ENCODE assay signal across 25 mouse cellular contexts in genomic region chr12:84390336-84390735, GRCm38 (mm10). TPM values are rescaled to one million over a fixed set of nuclear protein-coding genes. Genes with fewer than 3 reads are reported as not detected.
A peak's percentile ranks its signal among the peaks of the same experiment; 100 is the strongest.
DNase-seq lines count a peak whose midpoint lies in the region; ATAC-seq lines count a peak whose summit lies in the region.
"Had no signal": no experiment of that assay in that cellular context is flagged by ENCODE, and none has a peak within 500 bp of the region (broad histone marks: within the 10 kb centered on the region; RNA-seq: fewer than 3 reads in every experiment).

No protein-coding gene starts in this region.

- no peak overlapping the region for H3K9ac ChIP-seq in heart, embryonic 14.5 days (ENCODE audit: low read length)
- H3K9ac ChIP-seq: forebrain, embryonic 13.5 days; forebrain, postnatal 0 days; hindbrain, embryonic 12.5 days had no signal

- intact Hi-C loops in heart, postnatal 10 days (cut with DNase I): no loop called here

- no peak overlapping the region for H3K4me2 ChIP-seq in heart, embryonic 14.5 days (ENCODE audit: low read length)
- H3K4me2 ChIP-seq: forebrain, embryonic 13.5 days; hindbrain, embryonic 12.5 days had no signal

- H3K9me3 ChIP-seq in heart, embryonic 14.5 days (ENCODE audit: control insufficient read depth, low read length): no peaks in the 10 kb centered on the region
- H3K9me3 ChIP-seq: embryonic facial prominence, embryonic 10.5 days; forebrain, embryonic 13.5 days; G1E; hindbrain, embryonic 12.5 days had no signal

- H3K27me3 ChIP-seq in heart, embryonic 14.5 days (ENCODE audit: control insufficient read depth, insufficient read depth, low read length): no peaks in the 10 kb centered on the region
- H3K27me3 ChIP-seq: forebrain, embryonic 13.5 days; hindbrain, embryonic 12.5 days had no signal

- peak; percentile 64; the same call in 1 of the 2 replicates for ATAC-seq in heart, embryonic 14.5 days (ENCODE audit: insufficient number of reproducible peaks, insufficient read depth, low FRiP score, low read depth)
- ATAC-seq: CD4-positive, CD25-positive, alpha-beta regulatory T cell, adult 4 months; forebrain, embryonic 13.5 days; forebrain, postnatal 0 days; hindbrain, embryonic 16.5 days; inflammation-experienced regulatory T-cells, adult 6 months; intestine, postnatal 0 days had no signal

- H3K36me3 ChIP-seq in heart, embryonic 14.5 days (ENCODE audit: control insufficient read depth, insufficient read depth, low read length): peaks cover 14% of the 10 kb centered on the region; the same call in 1 of the 2 replicates
- H3K36me3 ChIP-seq: embryonic facial prominence, embryonic 10.5 days; hindbrain, embryonic 12.5 days had no signal

- 12% methylated on average over 6 of the region's 6 CpGs for WGBS in heart, embryonic 14.5 days

- H3K4me1 ChIP-seq in brown adipose tissue, adult 24 weeks (ENCODE audit: control insufficient read depth, insufficient read depth, insufficient read length, low read length): no peaks in the 10 kb centered on the region
- H3K4me1 ChIP-seq in heart, embryonic 14.5 days (ENCODE audit: control insufficient read depth in 2 of 2, insufficient read depth in 2 of 2, low read length in 2 of 2): peaks cover 9 to 13% of the 10 kb centered on the region in 2 experiments
- H3K4me1 ChIP-seq: embryonic facial prominence, embryonic 10.5 days; forebrain, embryonic 13.5 days; hindbrain, embryonic 12.5 days had no signal

- DNase-seq in heart, adult 11 months: peak; percentile 88
- no peak for DNase-seq in heart, adult 8-10 months (ENCODE audit: low spot score)
- DNase-seq in heart, postnatal 10 days: peak; percentile 55 to 66
- no peak for DNase-seq in kidney, adult 9 months
- DNase-seq in urinary bladder, postnatal 25 days (ENCODE audit: low spot score): no peak
- DNase-seq in gastrocnemius, adult 8-10 months (ENCODE audit: low spot score in 2 of 2): no peak
- DNase-seq: adrenal gland, adult 8-10 months; adrenal gland, postnatal 36 days; B cell, adult 2 months; cerebellum, adult 11 months; cerebellum, adult 8-10 months; forebrain, postnatal 0 days; gastrocnemius, adult 2 months; gastrocnemius, postnatal 36 days; kidney, adult 8-10 months had no signal

- H3K27ac ChIP-seq in brown adipose tissue, adult 24 weeks (replicated peaks; ENCODE audit: low read depth, low read length): peak overlapping the region; percentile 61
- peak overlapping the region; percentile 30 to 48; a peak in 2 of 4 replicates for H3K27ac ChIP-seq in heart, embryonic 14.5 days (replicated peaks in 1 of 2; ENCODE audit: control insufficient read depth in 1 of 2, insufficient read depth in 1 of 2, low read depth in 2 of 2, low read length in 2 of 2)
- H3K27ac ChIP-seq: embryonic facial prominence, embryonic 10.5 days; forebrain, embryonic 13.5 days; gastrocnemius, adult 2 months; hindbrain, embryonic 12.5 days had no signal

- no peak overlapping the region for H3K4me3 ChIP-seq in brown adipose tissue, adult 24 weeks (ENCODE audit: insufficient read depth, low read depth, low read length)
- no peak overlapping the region for H3K4me3 ChIP-seq in heart, embryonic 14.5 days (ENCODE audit: control insufficient read depth in 1 of 2, insufficient read depth in 1 of 2, low read depth in 1 of 2, low read length in 2 of 2)
- H3K4me3 ChIP-seq: embryonic facial prominence, embryonic 10.5 days; forebrain, embryonic 13.5 days; gastrocnemius, adult 2 months; hindbrain, embryonic 12.5 days had no signal

RNA-seq across cellular contexts. Expression of gene Entpd5, which starts 18.5 kb away (rescaled TPM):
- 100 to 1,000 TPM in 1 of 4 experiments, 10 to 100 TPM in 3; 69.5 to 108 (median 85.9) TPM for total RNA-seq in heart, adult 8-10 months (2022)
- 78.5 and 97.3 TPM in 2 replicates for polyA plus RNA-seq in brown adipose tissue, adult 24 weeks (2012; ENCODE audit: insufficient read depth, insufficient read length, missing spikeins)
- polyA plus RNA-seq in heart, embryonic 14.5 days (2014; fragmentation: Nextera tagmentation; extraction: Ambion mirVana): 33.2 and 37.9 TPM in 2 replicates
- total RNA-seq in heart, postnatal 10 days (2021): 10 to 100 TPM; 50.0 to 58.4 TPM
- 10 to 100 TPM; 13.0 to 18.2 (median 13.9) TPM for total RNA-seq in gastrocnemius, adult 8-10 months (2022)

RNA-seq across cellular contexts. Expression of gene Bbof1, which starts 18.5 kb away (rescaled TPM):
- 1 to 10 TPM in 3 of 4 experiments, under 1 TPM in 1; 0.92 to 2.3 (median 1.4) TPM for total RNA-seq in heart, adult 8-10 months (2022)
- 11.5 and 16.1 TPM in 2 replicates for polyA plus RNA-seq in brown adipose tissue, adult 24 weeks (2012; ENCODE audit: insufficient read depth, insufficient read length, missing spikeins)
- 1.7 and 1.8 TPM in 2 replicates for polyA plus RNA-seq in heart, embryonic 14.5 days (2014; fragmentation: Nextera tagmentation; extraction: Ambion mirVana)
- total RNA-seq in heart, postnatal 10 days (2021): 1 to 10 TPM; 1.9 TPM
- total RNA-seq in gastrocnemius, adult 8-10 months (2022): 1 to 10 TPM; 1.2 to 2.5 (median 1.3) TPM

RNA-seq across cellular contexts. Expression of gene Rnf113a2, which starts 26.7 kb away (rescaled TPM):
- 10 to 100 TPM in 2 of 4 experiments, 1 to 10 TPM in 2; 9.4 to 12.7 (median 11.1) TPM for total RNA-seq in heart, adult 8-10 months (2022)
- 11.2 and 14.2 TPM in 2 replicates for polyA plus RNA-seq in brown adipose tissue, adult 24 weeks (2012; ENCODE audit: insufficient read depth, insufficient read length, missing spikeins)
- polyA plus RNA-seq in heart, embryonic 14.5 days (2014; fragmentation: Nextera tagmentation; extraction: Ambion mirVana): 19.1 and 20.3 TPM in 2 replicates
- 10 to 100 TPM; 10.7 TPM for total RNA-seq in heart, postnatal 10 days (2021)
- 10 to 100 TPM in 2 of 4 experiments, 1 to 10 TPM in 2; 9.1 to 13.0 (median 10.4) TPM for total RNA-seq in gastrocnemius, adult 8-10 months (2022)

RNA-seq across cellular contexts. Expression of gene Fam161b, which starts 28.7 kb away (rescaled TPM):
- 10 to 100 TPM in 3 of 4 experiments, 1 to 10 TPM in 1; 9.8 to 13.2 (median 11.0) TPM for total RNA-seq in heart, adult 8-10 months (2022)
- 3.1 and 4.3 TPM in 2 replicates for polyA plus RNA-seq in brown adipose tissue, adult 24 weeks (2012; ENCODE audit: insufficient read depth, insufficient read length, missing spikeins)
- polyA plus RNA-seq in heart, embryonic 14.5 days (2014; fragmentation: Nextera tagmentation; extraction: Ambion mirVana): 5.3 and 6.3 TPM in 2 replicates
- total RNA-seq in heart, postnatal 10 days (2021): 1 to 10 TPM; 5.7 to 6.1 TPM
- under 1 TPM; 0.43 to 0.96 (median 0.74) TPM for total RNA-seq in gastrocnemius, adult 8-10 months (2022)

RNA-seq across cellular contexts. Expression of gene Coq6, which starts 28.9 kb away (rescaled TPM):
- total RNA-seq in heart, adult 8-10 months (2022): 100 to 1,000 TPM in 2 of 4 experiments, 10 to 100 TPM in 2; 99.6 to 103 (median 101) TPM
- polyA plus RNA-seq in brown adipose tissue, adult 24 weeks (2012; ENCODE audit: insufficient read depth, insufficient read length, missing spikeins): 153 and 163 TPM in 2 replicates
- polyA plus RNA-seq in heart, embryonic 14.5 days (2014; fragmentation: Nextera tagmentation; extraction: Ambion mirVana): 80.0 and 80.7 TPM in 2 replicates
- total RNA-seq in heart, postnatal 10 days (2021): 10 to 100 TPM; 89.2 to 93.1 TPM
- total RNA-seq in gastrocnemius, adult 8-10 months (2022): 10 to 100 TPM; 19.8 to 26.7 (median 23.8) TPM

Comparison
In these comparisons a context has a peak if more than half of its experiments do, and no peak if none do; other contexts are left out.
1. DNase-seq: peak in heart, adult 11 months (single experiment) and heart, postnatal 10 days (2 of 2); none in heart, adult 8-10 months (single experiment), kidney, adult 9 months (single experiment), urinary bladder, postnatal 25 days (single experiment) and gastrocnemius, adult 8-10 months (0 of 2).